Mouse (Mus musculus) CH12F3 (cell line): ENCODE measurements around the gene Supt3.

Experiments
- in situ Hi-C: fragments of 300-500 bp; cut with MboI; formaldehyde crosslinking; loops from 2 replicates; pipeline ENCODE4 v1.14.3; 2020; ENCODE audit warnings: low sequenced_read_pairs

Supt3 gene

DNA sequence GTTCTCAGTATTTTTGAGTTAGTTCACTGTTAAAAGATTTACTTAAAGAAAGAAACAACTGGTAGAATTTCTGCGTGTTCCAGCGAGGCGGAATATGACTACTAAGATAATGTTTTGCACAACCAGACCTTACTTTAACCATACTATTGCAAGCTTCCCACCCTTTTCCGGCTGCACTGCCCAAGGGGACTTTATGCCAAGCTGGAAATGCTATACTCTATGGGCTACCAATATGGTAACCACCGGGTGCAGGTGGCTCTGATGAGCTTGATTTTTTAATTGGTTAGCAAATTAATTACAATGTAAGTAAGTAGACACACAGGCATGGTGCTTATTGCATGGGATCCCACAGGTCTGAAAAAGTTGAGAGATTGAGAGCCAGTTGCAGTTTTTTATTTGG, 1.2 kb downstream of the Supt3 start:
- in situ Hi-C loops, result no loop called here

- in situ Hi-C loops, result no loop called here
Measured at GRCm38 (mm10) chr17:44780353-44780752, 3.4 kb downstream of the Supt3 start.

DNA sequence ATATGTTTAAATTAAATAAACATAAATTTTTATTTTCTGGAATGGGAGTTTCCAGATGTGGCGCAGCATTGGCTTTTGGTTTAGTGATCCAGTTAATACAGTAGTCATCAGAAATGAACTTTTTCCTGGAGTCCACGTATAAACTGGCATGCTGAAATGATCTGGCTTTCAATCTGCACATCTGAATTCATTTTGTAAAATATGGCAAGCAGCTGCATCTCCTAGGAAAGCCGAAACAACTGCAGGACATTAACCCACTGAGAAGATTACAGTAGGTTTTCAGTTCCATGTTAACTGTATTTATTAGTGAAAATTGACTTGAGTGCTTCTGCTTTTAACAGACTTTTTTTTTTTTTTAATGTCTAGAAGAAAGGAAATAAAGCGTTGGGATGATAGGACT, 5.4 kb downstream of the Supt3 start:
- in situ Hi-C loops, result no loop called here

DNA sequence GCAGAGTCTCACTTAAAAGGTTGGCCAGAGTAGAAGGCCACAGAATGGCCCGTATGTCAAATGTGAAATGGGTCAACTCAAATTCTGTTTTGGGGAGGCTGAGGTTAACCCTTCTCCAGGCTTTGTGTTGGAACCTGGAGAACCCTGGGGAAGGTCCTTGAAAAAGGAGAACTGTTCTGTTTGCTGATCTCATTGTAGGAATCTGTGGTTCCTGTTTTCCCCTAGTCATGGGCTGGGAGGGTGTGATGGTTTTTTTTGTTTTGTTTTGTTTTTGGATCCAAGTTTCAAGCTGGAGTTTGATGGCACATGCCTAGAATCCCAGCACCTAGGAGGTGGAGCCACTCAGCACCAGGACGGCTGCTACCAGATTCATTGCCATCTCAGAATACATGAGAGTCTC, 6.2 kb downstream of the Supt3 start:
- in situ Hi-C loops, result no loop called here

DNA sequence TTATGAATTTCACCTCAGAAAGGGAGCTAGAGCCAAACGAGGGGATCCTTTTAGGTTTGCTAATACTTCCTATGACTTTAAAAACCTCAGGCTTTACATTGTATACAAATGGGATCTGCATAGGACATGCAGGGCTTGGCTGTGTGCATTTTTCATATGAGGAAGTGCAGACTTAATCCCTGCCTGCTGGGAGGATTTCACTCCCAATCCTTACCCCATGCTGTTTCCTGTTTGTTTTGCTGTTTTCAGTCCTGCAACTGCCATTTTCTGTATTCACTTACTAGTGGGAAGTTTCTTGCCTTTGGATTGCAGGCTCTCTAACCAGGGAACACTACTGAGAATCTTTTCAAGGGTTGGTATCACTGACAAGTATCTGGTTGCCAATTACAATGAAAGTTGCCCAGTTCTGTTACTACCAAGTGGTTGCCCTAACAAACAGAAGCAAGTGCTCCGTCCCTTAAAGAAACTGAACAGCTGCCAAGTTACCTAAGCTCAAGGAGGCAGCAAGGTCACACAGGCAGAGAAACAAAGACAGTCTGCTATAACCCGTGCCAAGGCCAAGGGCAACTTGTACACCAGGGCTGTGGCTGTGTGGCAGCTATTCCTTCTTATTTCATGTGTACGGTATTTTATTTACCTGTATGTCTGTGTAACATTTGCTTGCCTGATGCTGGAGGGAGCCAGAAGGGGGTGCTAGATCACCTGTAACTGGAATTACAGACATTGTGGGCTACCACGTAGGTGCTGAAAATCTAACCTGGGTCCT, 12.2 kb downstream of the Supt3 start:
- in situ Hi-C loops, result no loop called here

- in situ Hi-C loops, result no loop called here
Measured at GRCm38 (mm10) chr17:44792218-44792917, 15.4 kb downstream of the Supt3 start.

GRCm38 (mm10) chr17:44797331-44797730, 20.4 kb downstream of the Supt3 start:
- in situ Hi-C loops, result no loop called here

GRCm38 (mm10) chr17:44807031-44807430, 30.1 kb downstream of the Supt3 start:
- in situ Hi-C loops, result no loop called here

DNA sequence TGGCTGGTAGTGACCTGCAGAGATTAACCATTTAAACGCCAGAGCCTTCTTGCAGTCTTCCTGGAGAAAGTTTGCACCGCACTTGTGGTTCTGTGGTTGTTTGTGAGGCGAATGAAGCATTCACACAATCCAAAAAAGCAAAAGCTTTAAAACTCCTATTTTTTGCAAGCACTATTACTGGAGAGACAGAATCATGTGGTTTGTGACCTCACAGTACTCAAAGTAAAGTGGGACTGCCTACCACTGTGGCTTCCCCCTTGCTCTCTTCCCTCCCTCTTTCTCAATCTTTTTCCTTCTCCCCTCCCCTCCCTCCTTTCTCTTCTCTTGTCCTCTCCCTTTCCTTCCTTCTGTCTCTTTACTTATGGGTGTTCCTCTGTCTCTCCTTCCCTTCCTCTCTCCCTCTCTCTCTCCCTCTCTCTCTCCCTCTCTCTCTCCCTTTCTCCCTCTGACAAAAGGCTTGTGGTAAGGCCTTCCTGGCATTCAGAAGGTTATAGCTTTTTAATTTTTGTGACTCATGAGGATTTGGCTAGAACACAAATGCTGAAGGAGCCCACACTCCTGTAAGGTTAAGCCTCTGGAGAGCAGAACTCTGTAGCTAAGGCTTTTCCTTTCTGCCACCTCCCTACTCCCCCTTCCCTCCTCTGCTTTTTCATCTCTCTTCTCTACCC, 37.7 kb downstream of the Supt3 start, which contains the start of gene Runx2:
Gene Runx2 (minus strand): TSS at position 290 of the 668 bp plus-strand sequence.
- in situ Hi-C loops, result no loop called here

DNA sequence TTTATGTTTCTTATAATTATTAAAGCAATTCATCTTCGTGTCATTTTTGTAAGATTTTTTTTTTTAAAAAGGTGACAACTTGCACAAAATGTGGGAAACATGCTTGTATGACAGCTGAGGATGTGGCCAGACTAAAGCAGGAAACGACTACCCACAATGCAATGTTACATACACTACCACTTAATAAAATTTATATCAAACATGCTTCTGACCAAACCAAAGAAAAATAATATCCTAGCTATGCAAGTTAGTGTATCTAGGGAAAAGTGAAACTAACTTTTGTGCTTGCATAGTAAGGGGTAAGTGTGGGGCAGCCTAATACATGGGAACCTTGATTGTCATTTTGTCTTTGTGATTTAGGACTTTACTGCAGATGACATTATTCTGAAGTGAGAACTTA, 41.9 kb downstream of the Supt3 start:
- in situ Hi-C loops, result no loop called here

GRCm38 (mm10) chr17:44819816-44820215, 42.9 kb downstream of the Supt3 start:
- in situ Hi-C loops, result no loop called here

GRCm38 (mm10) chr17:44821940-44822339, 45.0 kb downstream of the Supt3 start:
- in situ Hi-C loops, result no loop called here

DNA sequence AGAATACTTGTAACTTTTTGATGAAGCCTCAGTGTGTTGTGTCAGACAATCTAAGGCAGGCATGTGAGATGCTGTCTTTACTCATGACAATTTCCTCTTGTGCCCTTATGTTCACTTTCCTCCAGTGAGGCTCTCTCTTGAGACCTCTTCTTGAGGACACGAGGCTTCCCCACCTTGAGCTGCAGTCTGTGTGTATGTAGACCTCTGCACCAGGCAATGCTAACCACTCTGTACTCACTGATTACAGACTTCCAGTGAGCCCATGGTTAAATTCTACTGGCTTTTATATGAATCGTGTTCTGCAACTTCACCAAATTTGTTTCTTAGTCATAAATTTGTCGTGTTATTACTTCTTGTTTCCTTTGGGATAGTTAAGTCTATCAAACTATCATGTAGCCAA, 50.2 kb downstream of the Supt3 start:
- in situ Hi-C loops, result no loop called here

DNA sequence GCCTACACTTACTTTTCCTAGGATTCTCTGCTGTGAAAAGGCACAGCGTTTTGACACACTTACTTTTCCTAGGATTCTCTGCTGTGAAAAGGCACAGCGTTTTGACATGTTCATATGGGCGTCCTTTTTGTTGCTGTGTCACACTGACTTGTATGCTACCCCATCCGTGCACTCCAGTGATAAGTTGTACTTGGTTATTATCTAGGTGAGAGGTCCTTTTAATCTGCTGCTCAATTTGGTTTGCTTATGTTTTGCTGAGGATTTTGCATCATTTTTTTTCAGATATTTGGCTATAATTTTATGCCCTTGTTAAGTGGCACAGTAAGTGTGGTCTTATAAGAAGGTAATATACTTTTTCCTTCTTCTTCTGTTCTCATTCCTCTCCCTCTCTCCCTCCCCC, 51.0 kb downstream of the Supt3 start:
- in situ Hi-C loops, result no loop called here

DNA sequence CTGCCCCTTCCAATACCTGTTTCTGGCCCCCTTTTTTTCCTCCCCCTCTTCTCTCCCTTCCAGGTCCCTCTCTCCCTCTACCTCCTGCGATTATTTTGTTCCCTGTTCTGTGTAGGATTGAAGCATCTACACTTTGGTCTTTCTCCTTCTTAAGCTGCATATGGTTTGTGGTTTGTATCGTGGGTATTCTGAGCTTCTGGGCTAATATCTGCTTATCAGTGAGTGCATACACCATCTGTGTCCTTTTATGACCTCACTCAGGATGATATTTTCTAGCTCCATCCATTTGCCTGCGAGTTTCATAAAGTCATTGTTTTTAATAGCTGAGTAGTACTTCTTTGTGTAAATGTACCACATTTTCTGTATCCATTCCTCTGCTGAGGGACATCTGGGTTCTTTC, 52.6 kb downstream of the Supt3 start:
- in situ Hi-C loops, result no loop called here

DNA sequence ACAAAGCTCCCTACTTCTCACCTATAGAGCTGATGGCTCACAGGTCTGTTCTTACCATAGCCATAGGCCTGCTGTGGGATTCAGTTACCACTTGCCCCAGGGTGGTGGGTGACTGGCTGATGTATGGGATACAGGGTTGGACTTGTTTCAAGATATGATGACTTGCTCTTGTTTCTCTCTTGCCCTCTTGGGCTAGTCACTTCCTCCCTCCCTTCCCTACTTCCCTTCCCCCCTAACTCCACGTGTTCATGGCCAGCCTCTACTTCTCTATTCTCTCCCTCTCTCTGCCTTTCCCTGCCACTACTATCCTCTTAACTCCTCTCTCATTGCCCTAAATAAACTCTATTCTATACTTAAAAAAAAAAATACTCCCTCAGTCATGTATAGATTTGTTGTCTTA, 54.2 kb downstream of the Supt3 start:
- in situ Hi-C loops, result no loop called here

- in situ Hi-C loops, result no loop called here
Measured at GRCm38 (mm10) chr17:44842184-44842583, 65.2 kb downstream of the Supt3 start.

- in situ Hi-C loops, result no loop called here
Measured at GRCm38 (mm10) chr17:44863165-44863564, 86.2 kb downstream of the Supt3 start.

- in situ Hi-C loops, result no loop called here
Measured at GRCm38 (mm10) chr17:44893592-44893991, 116.6 kb downstream of the Supt3 start.

DNA sequence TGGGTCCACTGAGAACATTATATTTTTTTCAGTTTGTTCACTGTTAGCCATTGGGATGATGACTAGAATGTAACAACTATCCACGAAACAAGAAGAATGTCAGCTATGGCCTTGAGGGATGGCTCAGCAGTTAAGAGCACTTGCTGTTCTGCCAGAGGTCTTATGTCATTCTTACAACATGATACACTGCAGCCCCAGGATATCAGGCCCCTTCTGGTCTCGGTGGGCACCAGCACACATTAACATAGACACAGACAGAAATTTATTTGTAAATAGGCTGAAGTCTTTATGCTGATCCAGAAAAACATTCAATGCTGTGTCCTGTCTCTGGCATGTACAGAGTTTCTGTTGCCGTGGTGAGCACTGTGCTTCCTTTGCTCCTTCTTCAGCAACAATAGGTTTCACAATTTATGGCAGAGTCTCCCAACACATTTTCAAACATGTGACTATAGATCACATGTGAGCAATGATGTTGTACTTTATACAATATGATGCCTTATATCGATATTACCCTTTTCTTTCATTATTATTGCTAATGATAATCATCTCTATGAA, 166.7 kb downstream of the Supt3 start:
- in situ Hi-C loops, result no loop called here

DNA sequence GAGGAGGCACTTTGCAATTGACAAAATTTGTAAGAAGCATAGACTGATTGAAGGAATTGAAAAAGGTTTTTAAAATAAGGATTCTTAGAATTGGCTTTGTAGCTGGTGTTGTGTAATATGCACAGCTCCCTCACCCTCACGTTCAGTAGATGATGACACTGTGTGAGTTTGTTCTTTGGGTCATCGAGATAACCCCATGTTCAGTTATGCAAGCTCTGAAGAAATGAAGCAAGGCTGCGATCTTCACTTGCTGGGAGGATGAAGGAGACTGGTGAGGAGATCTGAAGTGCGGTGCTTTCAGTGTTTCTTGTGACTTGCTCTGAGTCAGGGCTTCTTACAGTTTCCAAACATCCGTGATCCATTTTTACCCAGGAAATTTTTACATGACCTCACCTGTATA, 168.4 kb downstream of the Supt3 start:
- in situ Hi-C loops, result no loop called here

GRCm38 (mm10) chr17:44948321-44948720, 171.4 kb downstream of the Supt3 start:
- in situ Hi-C loops, result no loop called here
